Mouse (Mus musculus) cerebellum, adult 11-12 months (tissue): ENCODE data around the gene Olfml3.

Experiments used
- DNase-seq: peaks from one replicate; pipeline ENCODE4 v3.0.0; 2022

The Olfml3 gene

GRCm38 (mm10) chr3:103737061-103737754 lies 593 bp downstream of the Olfml3 start:
- peak; percentile 45 for DNase-seq

DNA sequence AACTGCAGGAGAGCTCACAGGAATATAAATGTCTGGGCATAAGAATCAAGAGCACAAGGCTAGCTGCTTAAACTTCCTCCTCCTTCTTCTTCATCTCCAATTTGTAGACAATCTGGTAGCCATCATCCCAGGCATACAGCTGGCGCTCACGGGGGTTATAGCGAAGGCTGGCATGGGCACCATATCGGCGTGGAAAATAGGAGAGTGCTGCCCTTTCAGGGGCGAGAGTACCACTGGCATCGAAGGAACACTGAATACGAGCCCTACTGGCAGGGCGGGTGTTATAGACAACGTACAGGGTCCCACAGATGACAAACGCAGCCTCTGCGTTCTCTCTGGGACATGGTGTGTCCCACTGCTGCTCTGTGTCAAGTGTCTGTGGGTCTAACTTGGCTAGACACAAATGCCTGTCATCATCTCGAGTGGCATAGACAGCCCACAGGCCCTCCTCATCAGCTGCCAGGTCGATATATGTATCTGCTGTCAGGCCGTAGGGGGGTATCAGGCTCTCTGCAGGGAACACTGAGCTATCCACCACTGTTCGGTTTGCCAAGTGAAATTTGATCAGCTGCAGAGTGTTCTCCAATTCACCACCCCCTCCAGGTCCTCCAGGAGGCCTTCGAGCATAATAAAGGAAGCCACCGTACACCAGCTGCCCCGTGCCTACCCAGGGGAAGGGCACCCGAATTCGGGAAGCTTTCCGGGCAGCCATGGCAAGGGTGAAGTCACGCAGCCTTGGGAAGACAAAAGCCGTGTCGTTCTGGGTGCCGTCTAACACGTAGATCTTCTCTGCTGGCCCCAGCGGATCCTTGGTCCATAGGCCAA lies 1.8 kb downstream of the Olfml3 start:
- no peak for DNase-seq

GRCm38 (mm10) chr3:103734696-103735519 lies 2.9 kb downstream of the Olfml3 start:
- DNase-seq: no peak

DNA sequence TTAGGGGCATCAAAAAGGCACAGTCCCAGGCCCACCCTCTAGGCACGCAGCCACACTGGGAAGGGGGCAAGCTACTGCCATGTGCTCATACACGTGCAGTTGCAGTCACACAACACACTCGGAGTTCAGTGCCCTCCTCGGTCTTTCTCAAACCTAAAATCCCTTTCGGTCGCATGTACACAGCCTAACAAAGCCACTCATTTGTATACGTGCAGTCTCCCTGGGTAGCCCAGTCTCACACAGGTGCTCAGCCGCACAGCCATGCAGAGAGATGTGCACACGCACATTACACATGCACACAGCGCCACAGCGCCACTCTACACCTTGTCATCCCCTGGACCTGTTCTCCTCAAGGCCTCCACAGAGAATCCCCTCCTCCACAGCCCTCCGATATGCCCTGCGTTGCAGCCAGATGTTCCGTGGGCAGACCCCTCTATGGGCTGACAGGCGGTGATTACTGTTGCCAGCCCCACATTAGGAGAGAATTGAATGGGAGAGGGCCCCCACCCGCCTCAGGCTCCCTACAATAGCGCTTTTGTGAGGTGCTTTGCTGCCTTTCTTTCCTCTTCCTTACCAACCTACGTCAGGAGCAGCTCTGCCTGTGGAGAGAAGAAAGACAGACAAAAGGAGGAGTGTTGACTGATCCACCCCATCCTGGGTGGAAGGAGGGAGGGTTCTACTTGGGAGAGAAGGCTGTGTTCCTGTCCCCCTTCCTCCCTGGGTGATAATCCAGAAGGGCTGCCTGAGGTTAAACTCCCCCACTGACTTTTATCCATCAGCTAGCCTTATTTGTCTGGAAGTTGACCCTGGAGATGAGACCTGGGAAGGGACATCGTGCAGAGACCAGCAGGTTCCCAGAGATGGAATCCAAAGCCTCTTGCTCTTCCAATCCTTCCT lies 3.8 kb downstream of the Olfml3 start:
- no peak for DNase-seq

- no peak for DNase-seq
These were observed 4.6 kb downstream of the Olfml3 start for GRCm38 (mm10) chr3:103733176-103733575.

DNA sequence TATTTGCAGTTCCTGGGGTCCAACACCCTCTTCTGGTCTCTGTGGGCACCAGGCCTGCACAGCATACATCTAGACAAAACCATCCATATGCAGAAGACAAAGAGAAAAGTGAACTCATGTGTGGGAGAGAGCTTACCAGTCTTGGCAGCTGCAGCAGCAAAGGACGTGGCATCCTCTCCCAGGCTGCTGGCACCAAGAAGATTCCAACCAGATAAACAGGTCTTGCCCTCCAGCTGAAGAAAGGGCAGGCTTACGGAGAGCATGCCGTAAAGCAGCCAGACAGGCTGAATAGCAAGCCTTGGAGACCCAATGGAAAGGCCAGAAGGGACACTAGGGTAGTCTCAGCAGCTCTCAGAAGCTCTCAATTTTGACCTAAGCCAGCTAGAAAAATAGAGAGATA lies 5.7 kb downstream of the Olfml3 start:
- DNase-seq: no peak

- DNase-seq: no peak
These were observed 8.0 kb downstream of the Olfml3 start for GRCm38 (mm10) chr3:103729850-103730249.

DNA sequence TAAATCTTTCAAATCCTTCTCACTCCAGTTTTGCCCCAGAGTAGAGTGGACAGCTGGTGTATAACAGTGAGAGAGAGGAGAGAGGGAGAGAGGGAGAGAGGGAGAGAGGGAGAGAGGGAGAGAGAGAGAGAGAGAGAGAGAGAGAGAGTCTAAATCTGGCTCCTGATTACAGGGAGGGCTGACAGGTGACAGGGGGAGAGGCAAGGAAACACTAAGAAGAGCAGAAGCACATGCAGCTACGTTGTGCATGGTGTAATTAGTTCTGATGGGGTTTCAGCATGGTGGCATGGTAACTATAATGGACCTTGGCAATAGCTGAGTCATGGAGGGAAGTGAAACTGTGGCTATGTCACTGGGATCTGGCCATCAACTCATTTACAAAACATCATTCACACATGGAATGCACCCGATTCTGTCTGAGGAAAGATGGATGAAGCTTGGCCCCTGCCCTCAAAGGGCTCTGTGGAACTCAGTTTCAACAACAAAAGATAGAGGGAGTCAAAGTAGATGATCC lies 9.9 kb downstream of the Olfml3 start:
- DNase-seq: no peak

GRCm38 (mm10) chr3:103726642-103727041 lies 11.2 kb downstream of the Olfml3 start:
- DNase-seq: no peak

DNA sequence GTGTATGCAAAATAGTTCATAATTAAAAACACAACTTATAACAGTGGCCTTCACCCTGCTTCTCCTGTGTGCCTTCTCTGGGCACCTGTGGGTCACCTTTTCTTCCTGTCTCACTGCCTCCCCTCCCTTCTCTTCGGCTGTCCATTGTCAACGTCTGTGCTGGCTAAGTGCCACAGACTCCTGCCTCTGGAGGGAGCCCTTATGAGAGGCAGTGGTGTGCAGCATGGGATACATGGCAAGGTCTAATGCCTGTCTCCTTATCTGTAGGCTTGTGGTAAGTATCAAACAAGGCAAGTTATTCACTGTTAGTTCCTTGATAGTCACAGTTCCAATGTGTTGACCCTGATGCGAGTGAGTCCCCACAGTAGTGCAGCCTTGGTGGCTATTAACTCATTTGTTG lies 13.7 kb downstream of the Olfml3 start:
- DNase-seq: no peak

DNA sequence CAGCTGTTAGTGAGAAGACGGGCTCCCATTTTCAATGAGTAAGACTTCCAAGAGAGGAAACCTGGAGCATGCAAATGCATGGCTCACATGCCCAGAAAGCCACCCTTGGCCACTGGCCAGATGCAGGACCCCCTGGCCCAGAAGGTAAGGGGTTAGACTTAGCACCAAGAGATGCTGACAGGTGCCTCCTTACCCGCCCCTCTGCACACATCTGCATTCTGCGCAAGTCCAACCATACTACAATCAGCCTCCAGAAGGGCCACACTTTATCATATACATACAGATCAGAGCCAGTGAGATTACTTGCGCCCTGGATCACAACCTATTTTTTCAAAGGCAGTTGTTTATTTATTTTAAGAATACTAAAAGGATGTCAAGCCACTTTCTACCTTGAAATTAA lies 19.1 kb downstream of the Olfml3 start:
- no peak for DNase-seq

DNA sequence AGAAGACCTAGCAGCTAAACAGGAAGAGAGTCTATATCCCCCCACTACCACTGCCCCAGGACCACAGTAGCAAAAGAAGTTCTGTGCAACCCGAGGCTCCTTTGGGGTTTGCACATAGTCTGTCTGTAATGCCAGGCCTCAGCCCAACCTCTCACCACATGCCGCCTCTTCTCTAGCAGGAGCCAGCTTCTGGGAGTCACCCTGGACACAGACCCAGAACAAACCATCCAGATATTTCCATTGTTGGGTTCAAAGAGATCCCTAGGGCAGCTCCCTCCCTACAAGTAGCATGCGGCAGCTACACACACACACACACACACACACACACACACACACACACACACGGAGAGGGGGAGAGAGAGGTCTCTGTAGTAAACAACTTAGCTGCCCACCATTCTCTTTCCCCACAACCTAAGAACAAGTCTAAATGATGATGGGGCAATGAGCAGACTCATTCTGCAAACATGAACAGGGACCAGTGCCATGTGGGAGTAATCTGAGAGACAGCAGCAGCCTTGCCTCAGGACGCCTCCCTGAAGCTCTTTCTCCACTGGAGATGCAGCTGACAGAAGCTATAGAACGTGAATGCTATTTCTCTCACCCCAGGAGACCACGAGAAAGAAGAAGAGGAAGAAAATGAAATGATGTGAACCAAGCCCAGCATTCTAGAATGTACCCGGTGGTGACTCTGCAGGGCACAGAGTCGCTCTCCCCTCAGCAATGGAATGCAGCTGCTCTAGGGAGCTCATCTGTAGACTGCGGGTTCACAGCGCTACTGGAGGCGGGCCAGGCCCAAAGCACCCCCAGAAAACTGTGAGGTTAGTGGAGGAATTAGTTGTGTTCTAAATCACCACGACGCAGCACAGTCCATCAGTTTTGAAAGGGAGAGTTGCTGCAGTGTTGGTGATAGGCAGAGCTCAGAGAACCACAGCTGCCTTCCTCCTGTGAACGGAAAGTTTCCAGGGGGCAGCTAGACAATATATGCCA lies 20.7 kb downstream of the Olfml3 start:
- DNase-seq: no peak

- no peak for DNase-seq
These were observed 21.8 kb downstream of the Olfml3 start for GRCm38 (mm10) chr3:103715762-103716693.

DNA sequence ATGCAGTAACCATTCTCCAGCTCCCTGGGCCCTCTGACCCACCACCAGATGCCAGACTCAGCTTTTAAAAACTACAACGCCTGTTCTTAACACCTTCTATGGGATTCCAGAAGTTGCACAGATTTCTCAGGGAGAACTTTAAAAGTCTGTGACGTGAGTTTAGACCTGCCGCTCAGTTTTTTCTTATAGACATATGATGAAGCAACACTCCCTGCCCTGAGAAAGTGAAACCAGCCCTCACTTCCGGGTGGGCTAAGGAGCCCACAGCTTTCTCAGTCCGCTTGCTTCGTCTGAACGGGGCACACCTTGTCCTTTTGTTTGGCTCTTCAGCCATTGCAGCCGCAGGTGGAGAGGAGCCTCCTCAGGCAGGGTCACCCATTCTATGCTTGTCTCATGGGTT lies 22.9 kb downstream of the Olfml3 start:
- no peak for DNase-seq

- DNase-seq: no peak
These were observed 23.4 kb downstream of the Olfml3 start for GRCm38 (mm10) chr3:103714236-103714875.

- DNase-seq: no peak
These were observed 25.6 kb downstream of the Olfml3 start for GRCm38 (mm10) chr3:103712196-103712595.

DNA sequence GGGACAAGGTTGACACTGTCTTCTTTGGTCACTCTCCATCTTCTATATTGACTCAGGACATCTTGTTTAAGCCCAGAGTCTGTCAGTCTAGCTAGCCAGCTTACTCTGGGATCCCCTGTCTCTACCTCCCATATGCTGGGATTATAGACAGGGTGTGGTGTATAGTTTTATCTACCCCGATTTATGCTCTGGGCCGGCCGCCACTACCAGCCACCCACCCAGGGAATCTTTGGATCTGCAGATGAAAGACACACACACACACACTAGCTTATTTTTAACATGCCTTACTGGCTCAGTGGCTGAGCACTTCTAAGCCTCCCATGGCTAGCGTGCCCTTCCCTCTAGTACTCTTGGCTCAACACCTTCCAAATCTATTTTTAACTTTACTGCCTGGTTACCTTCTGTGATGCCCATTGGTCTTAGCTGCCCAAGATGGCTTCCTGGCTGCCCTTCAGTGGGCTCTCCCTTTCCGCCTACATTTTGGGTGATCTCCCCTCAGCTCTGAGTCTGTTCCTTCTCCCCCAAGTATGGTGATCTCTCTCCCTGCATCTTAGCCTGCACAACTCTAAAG lies 28.2 kb downstream of the Olfml3 start:
- DNase-seq: no peak

GRCm38 (mm10) chr3:103705426-103705825 lies 32.4 kb downstream of the Olfml3 start:
- no peak for DNase-seq

DNA sequence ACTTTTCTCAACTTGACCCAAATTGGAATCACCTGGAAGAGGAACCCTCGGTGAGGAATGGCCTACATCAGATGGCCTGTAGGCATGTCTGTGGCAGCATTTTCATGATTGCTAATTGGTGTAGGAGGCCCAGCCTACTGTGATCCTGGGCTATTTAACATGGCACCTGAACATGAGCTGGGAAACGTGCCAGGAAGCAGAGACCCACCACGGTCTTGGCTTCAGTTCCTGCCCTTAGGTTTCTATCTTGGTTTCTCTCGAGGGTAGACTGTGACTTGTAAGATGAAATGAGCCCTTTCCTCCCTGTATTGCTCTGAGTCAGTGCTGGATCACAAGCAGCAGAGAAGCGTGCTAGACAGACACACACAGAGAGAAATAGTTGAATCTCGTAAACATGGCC lies 33.1 kb downstream of the Olfml3 start:
- no peak for DNase-seq
